Mouse (Mus musculus): ENCODE measurements around the gene A930002H24Rik.

GRCm38 (mm10) chr17:63886988-63887387 is 23.4 kb upstream of the A930002H24Rik start:
- TF ChIP-seq CTCF (IDR thresholded peaks at IDR 0.05; ENCODE audit: extremely low read depth, insufficient read length, insufficient replicate concordance, low read depth, low read length) (no peak), POLR2A (IDR thresholded peaks at IDR 0.05; ENCODE audit: low read depth, low read length) (no peak)
